Mouse (Mus musculus) kidney, adult 2 months (tissue): Measurements from ENCODE around the gene Ghrh.

Source experiments
- CTCF ChIP-seq: fragments of 200-500 bp; conservative IDR thresholded peaks from 2 replicates; pipeline ENCODE4 v1.5.1; 2011; ENCODE audit warnings: low read depth, mild to moderate bottlenecking, control low read depth, low read length, moderate library complexity, mixed read lengths; ENCODE audit not compliant: insufficient read depth, insufficient read length
- POLR2A ChIP-seq: fragments of 200-500 bp; IDR thresholded peaks from one replicate; pipeline ENCODE4 v1.6.1; 2011; ENCODE audit warnings: low read depth, low read length, control low read depth

GRCm38 (mm10) chr2:157349121-157349778, 1.9 kb upstream of the Ghrh start:
- TF ChIP-seq CTCF (no peak), POLR2A (no peak)
